Mouse (Mus musculus): ENCODE measurements around the gene Prcc.

The Prcc gene

GRCm38 (mm10) chr3:87885281-87886003 is at the start of gene Prcc:
Gene Prcc, minus strand, starts transcription at chr3:87885608.
- in situ Hi-C loops (cut with MboI; ENCODE audit: low pct_unique_long_range_greater_than_20kb in 1 of 2, low sequenced_read_pairs in 2 of 2, unreplicated experiment in 1 of 2): loop anchor here in 1 of 2 experiments (5.0 kb wide), 1 partner anchor 37 kb away; no protein-coding TSS in a partner anchor

- in situ Hi-C loops (cut with MboI; ENCODE audit: low pct_unique_long_range_greater_than_20kb in 1 of 2, low sequenced_read_pairs in 2 of 2, unreplicated experiment in 1 of 2): no loop called here
Measured at GRCm38 (mm10) chr3:87935201-87935600, 49.8 kb upstream of the Prcc start.

- in situ Hi-C loops (cut with MboI; ENCODE audit: low pct_unique_long_range_greater_than_20kb in 1 of 2, low sequenced_read_pairs in 2 of 2, unreplicated experiment in 1 of 2): no loop called here
Measured at GRCm38 (mm10) chr3:87934501-87934900, 49.1 kb upstream of the Prcc start.

GRCm38 (mm10) chr3:87934026-87934425 is 48.6 kb upstream of the Prcc start:
- in situ Hi-C loops (cut with MboI; ENCODE audit: low pct_unique_long_range_greater_than_20kb in 1 of 2, low sequenced_read_pairs in 2 of 2, unreplicated experiment in 1 of 2): no loop called here

GRCm38 (mm10) chr3:87930078-87930795 is 44.8 kb upstream of the Prcc start, which contains the start of the genes Isg20l2 and Rrnad1:
Gene Isg20l2, plus strand, starts transcription at chr3:87930314.
Gene Rrnad1, minus strand, starts transcription at chr3:87930717.
- in situ Hi-C loops (cut with MboI; ENCODE audit: low pct_unique_long_range_greater_than_20kb in 1 of 2, low sequenced_read_pairs in 2 of 2, unreplicated experiment in 1 of 2): no loop called here

GRCm38 (mm10) chr3:87929341-87930077 is 44.1 kb upstream of the Prcc start:
- in situ Hi-C loops (cut with MboI; ENCODE audit: low pct_unique_long_range_greater_than_20kb in 1 of 2, low sequenced_read_pairs in 2 of 2, unreplicated experiment in 1 of 2): no loop called here

GRCm38 (mm10) chr3:87927452-87927851 is 42.0 kb upstream of the Prcc start:
- in situ Hi-C loops (cut with MboI; ENCODE audit: low pct_unique_long_range_greater_than_20kb in 1 of 2, low sequenced_read_pairs in 2 of 2, unreplicated experiment in 1 of 2): no loop called here

- in situ Hi-C loops (cut with MboI; ENCODE audit: low pct_unique_long_range_greater_than_20kb in 1 of 2, low sequenced_read_pairs in 2 of 2, unreplicated experiment in 1 of 2): loop anchor here in 1 of 2 experiments (5.0 kb wide), 1 partner anchor 38 kb away; the partner anchor contains the start of gene Prcc
Measured at GRCm38 (mm10) chr3:87924996-87925395, 39.6 kb upstream of the Prcc start.

- in situ Hi-C loops (cut with MboI; ENCODE audit: low pct_unique_long_range_greater_than_20kb in 1 of 2, low sequenced_read_pairs in 2 of 2, unreplicated experiment in 1 of 2): loop anchor here in 1 of 2 experiments (5.0 kb wide), 1 partner anchor 33 kb away; the partner anchor contains the start of gene Prcc
Measured at GRCm38 (mm10) chr3:87920270-87920943, 35.0 kb upstream of the Prcc start.

GRCm38 (mm10) chr3:87919336-87920108 is 34.1 kb upstream of the Prcc start, which contains the start of gene Mrpl24:
Gene Mrpl24, plus strand, starts transcription at chr3:87919506.
- in situ Hi-C loops (cut with MboI; ENCODE audit: low pct_unique_long_range_greater_than_20kb in 1 of 2, low sequenced_read_pairs in 2 of 2, unreplicated experiment in 1 of 2): loop anchor here in 1 of 2 experiments (5.0 kb wide), 1 partner anchor 32 kb away; the partner anchor contains the start of gene Prcc

GRCm38 (mm10) chr3:87918551-87918950 is 33.1 kb upstream of the Prcc start:
- in situ Hi-C loops (cut with MboI; ENCODE audit: low pct_unique_long_range_greater_than_20kb in 1 of 2, low sequenced_read_pairs in 2 of 2, unreplicated experiment in 1 of 2): no loop called here

GRCm38 (mm10) chr3:87916990-87917389 is 31.6 kb upstream of the Prcc start:
- in situ Hi-C loops (cut with MboI; ENCODE audit: low pct_unique_long_range_greater_than_20kb in 1 of 2, low sequenced_read_pairs in 2 of 2, unreplicated experiment in 1 of 2): no loop called here

- in situ Hi-C loops (cut with MboI; ENCODE audit: low pct_unique_long_range_greater_than_20kb in 1 of 2, low sequenced_read_pairs in 2 of 2, unreplicated experiment in 1 of 2): no loop called here
Measured at GRCm38 (mm10) chr3:87913891-87914290, 28.5 kb upstream of the Prcc start.

- in situ Hi-C loops (cut with MboI; ENCODE audit: low pct_unique_long_range_greater_than_20kb in 1 of 2, low sequenced_read_pairs in 2 of 2, unreplicated experiment in 1 of 2): no loop called here
Measured at GRCm38 (mm10) chr3:87913491-87913890, 28.1 kb upstream of the Prcc start.

- in situ Hi-C loops (cut with MboI; ENCODE audit: low pct_unique_long_range_greater_than_20kb in 1 of 2, low sequenced_read_pairs in 2 of 2, unreplicated experiment in 1 of 2): no loop called here
Measured at GRCm38 (mm10) chr3:87910573-87911141, 25.2 kb upstream of the Prcc start.

- in situ Hi-C loops (cut with MboI; ENCODE audit: low pct_unique_long_range_greater_than_20kb in 1 of 2, low sequenced_read_pairs in 2 of 2, unreplicated experiment in 1 of 2): no loop called here
Measured at GRCm38 (mm10) chr3:87909874-87910273, 24.5 kb upstream of the Prcc start.

GRCm38 (mm10) chr3:87909381-87909780 is 24.0 kb upstream of the Prcc start:
- in situ Hi-C loops (cut with MboI; ENCODE audit: low pct_unique_long_range_greater_than_20kb in 1 of 2, low sequenced_read_pairs in 2 of 2, unreplicated experiment in 1 of 2): no loop called here

All from mouse embryonic stem cell (cell line).